Mouse (Mus musculus): Measurements from ENCODE around the gene Atoh8. TPM values are rescaled to one million over a fixed set of nuclear protein-coding genes. Genes with fewer than 3 reads are reported as not detected.

Atoh8 gene
- polyA plus RNA-seq (2016; fragmentation: Nextera tagmentation; extraction: Ambion mirVana): 9.2 and 11.2 TPM in 2 replicates

- Histone ChIP-seq H3K4me3 (peak within 1 kb of the TSS; percentile 74), H3K27me3 (ENCODE audit: low read depth, poor library complexity, severe bottlenecking) (peaks cover 100% of the 10 kb centered on the region), H3K36me3 (no peaks in the 10 kb centered on the region), H3K4me1 (peaks cover 78% of the 10 kb centered on the region), H3K27ac (replicated peaks) (peak within 1 kb of the TSS; percentile 88), H3K9me3 (replicated peaks) (no peaks in the 10 kb centered on the region)
- under 1% methylated on average over 68 of the region's 68 CpGs for WGBS
- DNase-seq (ENCODE audit: low spot score): peak; percentile 81
Measured at GRCm38 (mm10) chr6:72235098-72235806, at the start of gene Atoh8. Atoh8 (minus strand) TSS chr6:72235577.

- no peak overlapping the region for H3K4me3 ChIP-seq
- no peak for DNase-seq (ENCODE audit: low spot score)
- no peaks in the 10 kb centered on the region for H3K36me3 ChIP-seq
- H3K9me3 ChIP-seq (replicated peaks): no peaks in the 10 kb centered on the region
- no peaks in the 10 kb centered on the region for H3K27me3 ChIP-seq (ENCODE audit: low read depth, poor library complexity, severe bottlenecking)
- no peak overlapping the region for H3K27ac ChIP-seq (replicated peaks)
- peaks cover 8% of the 10 kb centered on the region for H3K4me1 ChIP-seq
- 27% methylated on average over 4 of the region's 4 CpGs for WGBS
Measured at GRCm38 (mm10) chr6:72283914-72284313, 48.5 kb upstream of the Atoh8 start.

- Histone ChIP-seq H3K27ac (replicated peaks) (no peak overlapping the region), H3K9me3 (replicated peaks) (no peaks in the 10 kb centered on the region), H3K27me3 (ENCODE audit: low read depth, poor library complexity, severe bottlenecking) (no peaks in the 10 kb centered on the region), H3K4me3 (no peak overlapping the region), H3K36me3 (no peaks in the 10 kb centered on the region), H3K4me1 (0 out of 2 replicates have a peak, but pooled peaks cover 2% of the 10 kb centered on the region)
- no peak for DNase-seq (ENCODE audit: low spot score)
- 77% methylated on average over 7 of the region's 7 CpGs for WGBS
Measured at GRCm38 (mm10) chr6:72280410-72280998, 45.1 kb upstream of the Atoh8 start.

- Histone ChIP-seq H3K9me3 (replicated peaks) (no peaks in the 10 kb centered on the region), H3K36me3 (no peaks in the 10 kb centered on the region), H3K4me1 (no peaks in the 10 kb centered on the region), H3K27me3 (ENCODE audit: low read depth, poor library complexity, severe bottlenecking) (no peaks in the 10 kb centered on the region), H3K27ac (replicated peaks) (no peak overlapping the region), H3K4me3 (no peak overlapping the region)
- no peak for DNase-seq (ENCODE audit: low spot score)
- WGBS: 90% methylated on average over 7 of the region's 7 CpGs
Measured at GRCm38 (mm10) chr6:72279505-72279904, 44.1 kb upstream of the Atoh8 start.

GRCm38 (mm10) chr6:72278835-72279234 lies 43.5 kb upstream of the Atoh8 start:
- Histone ChIP-seq H3K36me3 (no peaks in the 10 kb centered on the region), H3K4me3 (no peak overlapping the region), H3K9me3 (replicated peaks) (no peaks in the 10 kb centered on the region), H3K27me3 (ENCODE audit: low read depth, poor library complexity, severe bottlenecking) (no peaks in the 10 kb centered on the region), H3K4me1 (no peaks in the 10 kb centered on the region), H3K27ac (replicated peaks) (peak overlapping the region; percentile 46; the same call in 1 of the 2 replicates)
- 84% methylated on average over 4 of the region's 4 CpGs for WGBS
- no peak for DNase-seq (ENCODE audit: low spot score)

- Histone ChIP-seq H3K27me3 (ENCODE audit: low read depth, poor library complexity, severe bottlenecking) (no peaks in the 10 kb centered on the region), H3K9me3 (replicated peaks) (no peaks in the 10 kb centered on the region), H3K27ac (replicated peaks) (peak overlapping the region; percentile 7; the same call in 1 of the 2 replicates), H3K4me3 (no peak overlapping the region), H3K36me3 (no peaks in the 10 kb centered on the region), H3K4me1 (0 out of 2 replicates have a peak, but pooled peaks cover 3% of the 10 kb centered on the region)
- 77% methylated on average over 9 of the region's 9 CpGs for WGBS
- no peak for DNase-seq (ENCODE audit: low spot score)
Measured at GRCm38 (mm10) chr6:72277508-72278166, 42.3 kb upstream of the Atoh8 start.

- 86% methylated on average over 13 of the region's 13 CpGs for WGBS
- no peaks in the 10 kb centered on the region for H3K9me3 ChIP-seq (replicated peaks)
- 0 out of 2 replicates have a peak overlapping the region, but pooled peaks have one; percentile 7 for H3K27ac ChIP-seq (replicated peaks)
- H3K27me3 ChIP-seq (ENCODE audit: low read depth, poor library complexity, severe bottlenecking): no peaks in the 10 kb centered on the region
- no peaks in the 10 kb centered on the region for H3K36me3 ChIP-seq
- no peak for DNase-seq (ENCODE audit: low spot score)
- 0 out of 2 replicates have a peak, but pooled peaks cover 3% of the 10 kb centered on the region for H3K4me1 ChIP-seq
- H3K4me3 ChIP-seq: no peak overlapping the region
Measured at GRCm38 (mm10) chr6:72276972-72277441, 41.6 kb upstream of the Atoh8 start.

- no peak for DNase-seq (ENCODE audit: low spot score)
- Histone ChIP-seq H3K4me1 (0 out of 2 replicates have a peak, but pooled peaks cover 3% of the 10 kb centered on the region), H3K4me3 (no peak overlapping the region), H3K27ac (replicated peaks) (no peak overlapping the region), H3K36me3 (no peaks in the 10 kb centered on the region), H3K9me3 (replicated peaks) (no peaks in the 10 kb centered on the region), H3K27me3 (ENCODE audit: low read depth, poor library complexity, severe bottlenecking) (no peaks in the 10 kb centered on the region)
- WGBS: 89% methylated on average over 6 of the region's 6 CpGs
Measured at GRCm38 (mm10) chr6:72276141-72276540, 40.8 kb upstream of the Atoh8 start.

GRCm38 (mm10) chr6:72275527-72275926 lies 40.1 kb upstream of the Atoh8 start:
- Histone ChIP-seq H3K36me3 (no peaks in the 10 kb centered on the region), H3K4me1 (0 out of 2 replicates have a peak, but pooled peaks cover 3% of the 10 kb centered on the region), H3K27ac (replicated peaks) (no peak overlapping the region), H3K4me3 (no peak overlapping the region), H3K9me3 (replicated peaks) (no peaks in the 10 kb centered on the region), H3K27me3 (ENCODE audit: low read depth, poor library complexity, severe bottlenecking) (no peaks in the 10 kb centered on the region)
- no peak for DNase-seq (ENCODE audit: low spot score)
- WGBS: 88% methylated on average over 4 of the region's 4 CpGs

- no peak overlapping the region for H3K27ac ChIP-seq (replicated peaks)
- peaks cover 8% of the 10 kb centered on the region for H3K4me1 ChIP-seq
- no peak overlapping the region for H3K4me3 ChIP-seq
- no peaks in the 10 kb centered on the region; the same call in 1 of the 2 replicates for H3K27me3 ChIP-seq (ENCODE audit: low read depth, poor library complexity, severe bottlenecking)
- 84% methylated on average over 6 of the region's 6 CpGs for WGBS
- no peak for DNase-seq (ENCODE audit: low spot score)
- no peaks in the 10 kb centered on the region for H3K36me3 ChIP-seq
- no peaks in the 10 kb centered on the region for H3K9me3 ChIP-seq (replicated peaks)
Measured at GRCm38 (mm10) chr6:72273153-72273552, 37.8 kb upstream of the Atoh8 start.

- Histone ChIP-seq H3K27me3 (ENCODE audit: low read depth, poor library complexity, severe bottlenecking) (no peaks in the 10 kb centered on the region; the same call in 1 of the 2 replicates), H3K4me3 (no peak overlapping the region), H3K9me3 (replicated peaks) (no peaks in the 10 kb centered on the region), H3K4me1 (peaks cover 12% of the 10 kb centered on the region), H3K27ac (replicated peaks) (no peak overlapping the region), H3K36me3 (no peaks in the 10 kb centered on the region)
- DNase-seq (ENCODE audit: low spot score): no peak
- WGBS: 88% methylated on average over 10 of the region's 10 CpGs
Measured at GRCm38 (mm10) chr6:72272161-72272696, 36.9 kb upstream of the Atoh8 start.

- no peaks in the 10 kb centered on the region for H3K36me3 ChIP-seq
- H3K27ac ChIP-seq (replicated peaks): no peak overlapping the region
- no peaks in the 10 kb centered on the region; the same call in 1 of the 2 replicates for H3K27me3 ChIP-seq (ENCODE audit: low read depth, poor library complexity, severe bottlenecking)
- H3K9me3 ChIP-seq (replicated peaks): no peaks in the 10 kb centered on the region
- 87% methylated on average over 11 of the region's 11 CpGs for WGBS
- DNase-seq (ENCODE audit: low spot score): no peak
- peaks cover 12% of the 10 kb centered on the region for H3K4me1 ChIP-seq
- H3K4me3 ChIP-seq: no peak overlapping the region
Measured at GRCm38 (mm10) chr6:72270952-72271519, 35.7 kb upstream of the Atoh8 start.
